Mouse (Mus musculus): Measurements from ENCODE around the gene Gucy2d. TPM values are rescaled to one million over a fixed set of nuclear protein-coding genes. Genes with fewer than 3 reads are reported as not detected.

Gucy2d gene
- polyA plus RNA-seq, 1 experiment from 2014 or later, result not detected

DNA sequence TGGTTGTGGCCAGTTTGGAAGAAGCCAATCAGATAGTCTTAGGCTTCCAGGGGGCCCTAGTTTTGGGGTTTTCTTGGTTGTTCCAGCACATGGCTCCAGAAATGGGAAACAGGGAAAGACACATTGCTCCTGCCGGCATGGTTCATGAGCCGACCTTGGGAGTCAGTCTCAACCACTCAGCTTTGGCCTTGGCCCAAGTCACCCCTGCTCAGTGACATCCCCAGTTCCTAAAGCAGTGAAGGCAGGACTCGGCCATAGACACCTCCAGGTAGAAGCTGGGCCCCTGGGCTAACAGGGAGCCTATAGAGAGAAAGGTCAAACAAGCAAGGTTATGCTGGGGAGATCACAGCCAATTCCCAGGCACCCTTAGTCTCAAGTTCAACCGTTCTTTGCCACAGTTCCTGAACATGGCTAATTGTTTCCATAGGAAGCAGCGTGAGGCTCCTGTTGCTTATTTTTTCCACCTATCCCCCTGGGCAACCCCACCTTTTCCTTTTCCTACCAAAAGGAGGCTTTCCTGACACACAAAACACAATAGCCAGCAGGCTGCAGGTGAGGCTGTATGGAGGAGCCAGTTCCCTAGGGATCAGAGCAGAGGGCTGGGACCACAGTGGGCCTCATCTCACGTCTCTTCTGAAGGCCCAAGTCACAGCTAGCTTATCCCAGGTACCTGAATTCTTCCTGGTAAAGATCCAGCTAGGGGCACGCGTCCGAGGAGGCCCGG, 14.3 kb downstream of the Gucy2d start:
- Histone ChIP-seq H3K9ac (no peak overlapping the region), H3K4me2 (no peak overlapping the region), H3K27me3 (replicated peaks) (no peaks in the 10 kb centered on the region), H3K4me1 (no peaks in the 10 kb centered on the region), H3K36me3 (replicated peaks) (no peaks in the 10 kb centered on the region), H3K4me3 (no peak overlapping the region), H3K9me3 (no peaks in the 10 kb centered on the region), H3K27ac (no peak overlapping the region)
- ATAC-seq (replicated peaks), result no peak
- WGBS, result 77% methylated on average over 10 of the region's 10 CpGs

DNA sequence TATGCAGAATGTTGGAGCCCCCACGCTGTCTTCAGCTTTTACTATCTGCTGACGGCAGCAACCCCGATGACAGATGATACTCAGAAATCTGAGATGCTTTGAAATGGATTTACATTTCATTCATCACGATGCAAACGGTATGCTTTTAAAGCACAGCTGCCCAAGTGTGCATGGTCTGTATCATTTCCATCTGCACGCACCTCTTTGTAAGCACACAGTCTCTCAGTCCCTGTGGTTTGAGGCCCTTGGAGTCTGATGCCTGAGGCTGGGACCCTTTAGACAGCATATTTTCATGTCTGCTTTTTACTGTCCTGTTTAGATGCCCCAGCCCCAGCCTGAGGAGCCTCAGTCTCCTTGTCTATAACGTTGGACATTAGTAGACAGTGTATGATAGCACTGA, 20.1 kb downstream of the Gucy2d start:
- Histone ChIP-seq H3K4me2 (no peak overlapping the region), H3K4me3 (no peak overlapping the region), H3K27ac (no peak overlapping the region), H3K9me3 (no peaks in the 10 kb centered on the region), H3K4me1 (no peaks in the 10 kb centered on the region), H3K36me3 (replicated peaks) (no peaks in the 10 kb centered on the region), H3K9ac (no peak overlapping the region), H3K27me3 (replicated peaks) (no peaks in the 10 kb centered on the region)
- ATAC-seq (replicated peaks), result no peak
- WGBS, result 69% methylated on average over 7 of the region's 7 CpGs

DNA sequence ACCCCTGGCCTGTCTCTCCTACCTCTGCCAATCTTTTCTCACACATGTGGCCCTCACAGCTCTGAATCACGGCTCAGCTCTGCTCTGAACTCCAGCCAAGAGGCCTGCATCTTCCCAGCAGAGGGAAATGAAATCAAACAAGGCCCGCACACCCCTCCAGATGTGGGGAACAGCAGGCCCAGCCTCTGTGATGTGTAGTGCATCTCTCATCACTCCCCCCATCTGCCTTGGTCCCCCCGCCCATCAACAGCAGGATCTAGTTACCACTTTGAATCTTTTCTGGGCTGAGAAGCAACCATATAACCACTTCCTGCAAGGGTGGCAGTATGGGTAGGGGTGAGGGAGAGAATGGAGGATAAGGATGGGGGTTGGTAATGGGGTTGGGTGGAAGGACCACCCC, 28.9 kb downstream of the Gucy2d start:
- H3K36me3 ChIP-seq (replicated peaks), result no peaks in the 10 kb centered on the region
- no peak overlapping the region for H3K9ac ChIP-seq
- no peak overlapping the region for H3K4me2 ChIP-seq
- no peak for ATAC-seq (replicated peaks)
- 76% methylated on average over 3 of the region's 3 CpGs for WGBS
- H3K27me3 ChIP-seq (replicated peaks), result no peaks in the 10 kb centered on the region
- H3K4me3 ChIP-seq, result no peak overlapping the region
- no peaks in the 10 kb centered on the region for H3K9me3 ChIP-seq
- H3K4me1 ChIP-seq, result no peaks in the 10 kb centered on the region
- no peak overlapping the region for H3K27ac ChIP-seq

DNA sequence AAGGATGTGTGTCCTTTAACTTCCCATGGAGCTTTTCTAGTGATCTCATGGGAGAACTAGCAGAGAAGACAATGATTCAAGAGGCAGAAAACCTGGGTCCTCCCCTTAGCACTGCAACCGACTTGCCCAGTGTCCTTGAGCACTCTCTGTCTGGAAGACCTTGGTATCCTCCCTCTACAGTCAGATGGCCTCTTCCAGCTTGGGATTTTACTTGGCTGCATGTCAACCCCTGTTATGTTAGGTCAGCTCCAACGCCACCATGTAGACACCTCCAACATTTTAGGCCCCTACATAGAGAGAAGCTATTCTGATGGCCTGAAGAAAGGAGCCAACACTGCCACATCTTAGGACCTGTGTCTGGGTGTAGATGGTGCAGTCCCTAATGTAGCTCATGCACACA, 32.3 kb downstream of the Gucy2d start:
- no peaks in the 10 kb centered on the region for H3K4me1 ChIP-seq
- no peaks in the 10 kb centered on the region for H3K9me3 ChIP-seq
- WGBS, result 89% methylated on average over 2 of the region's 2 CpGs
- no peak overlapping the region for H3K4me3 ChIP-seq
- H3K9ac ChIP-seq, result no peak overlapping the region
- no peak overlapping the region for H3K27ac ChIP-seq
- ATAC-seq (replicated peaks), result no peak
- no peak overlapping the region for H3K4me2 ChIP-seq
- H3K36me3 ChIP-seq (replicated peaks), result no peaks in the 10 kb centered on the region
- no peaks in the 10 kb centered on the region for H3K27me3 ChIP-seq (replicated peaks)

DNA sequence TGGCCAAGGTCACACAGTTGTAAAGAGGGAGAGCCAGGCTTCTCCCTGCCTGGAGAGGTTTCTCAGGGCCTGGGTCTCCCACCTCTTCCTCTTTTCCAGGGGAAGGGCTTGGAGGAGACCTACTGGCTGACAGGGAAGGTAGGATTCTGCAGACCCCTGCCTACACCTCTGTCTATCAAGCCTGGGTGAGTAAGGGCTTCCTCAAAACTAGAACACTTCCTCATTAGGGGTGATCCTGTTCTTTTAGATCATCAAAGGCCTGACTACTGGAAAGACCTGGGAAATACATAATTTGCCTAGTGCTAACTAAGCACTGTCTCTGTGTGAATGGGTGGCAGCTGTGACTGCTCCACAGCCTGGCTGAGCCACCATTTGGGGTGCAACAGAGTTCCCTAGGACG, 34.3 kb downstream of the Gucy2d start:
- H3K9ac ChIP-seq, result no peak overlapping the region
- no peaks in the 10 kb centered on the region for H3K4me1 ChIP-seq
- no peak overlapping the region for H3K27ac ChIP-seq
- WGBS, result 87% methylated on average over 1 of the region's 1 CpGs
- H3K9me3 ChIP-seq, result no peaks in the 10 kb centered on the region
- ATAC-seq (replicated peaks), result no peak
- H3K36me3 ChIP-seq (replicated peaks), result no peaks in the 10 kb centered on the region
- no peak overlapping the region for H3K4me2 ChIP-seq
- H3K27me3 ChIP-seq (replicated peaks), result 0 out of 2 replicates have a peak, but pooled peaks cover 3% of the 10 kb centered on the region
- H3K4me3 ChIP-seq, result no peak overlapping the region

DNA sequence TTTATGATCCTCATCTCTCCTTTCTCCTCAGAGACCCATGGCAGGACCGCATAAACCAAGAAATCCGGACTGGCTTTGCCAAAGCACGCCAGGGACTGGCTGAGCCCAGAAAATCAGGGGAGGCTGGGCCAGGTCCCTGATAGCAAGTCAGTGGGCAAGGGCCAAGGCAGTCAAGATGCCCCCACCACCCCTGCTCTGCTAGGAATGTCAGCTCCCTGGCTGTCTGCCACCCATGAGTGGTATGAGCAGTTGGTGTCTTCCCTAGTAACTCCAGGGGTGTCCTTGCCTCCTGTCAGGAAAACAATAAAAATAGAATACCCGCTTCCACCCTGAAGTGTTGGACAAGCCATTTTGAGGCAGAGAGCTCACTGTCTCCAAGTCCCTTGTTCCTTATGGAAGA, 36.9 kb downstream of the Gucy2d start:
- H3K36me3 ChIP-seq (replicated peaks), result no peaks in the 10 kb centered on the region
- H3K9ac ChIP-seq, result no peak overlapping the region
- H3K4me3 ChIP-seq, result no peak overlapping the region
- ATAC-seq (replicated peaks), result no peak
- H3K4me1 ChIP-seq, result no peaks in the 10 kb centered on the region
- 0 out of 2 replicates have a peak, but pooled peaks cover 4% of the 10 kb centered on the region for H3K27me3 ChIP-seq (replicated peaks)
- H3K27ac ChIP-seq, result no peak overlapping the region
- 91% methylated on average over 4 of the region's 4 CpGs for WGBS
- H3K4me2 ChIP-seq, result no peak overlapping the region
- no peaks in the 10 kb centered on the region for H3K9me3 ChIP-seq

DNA sequence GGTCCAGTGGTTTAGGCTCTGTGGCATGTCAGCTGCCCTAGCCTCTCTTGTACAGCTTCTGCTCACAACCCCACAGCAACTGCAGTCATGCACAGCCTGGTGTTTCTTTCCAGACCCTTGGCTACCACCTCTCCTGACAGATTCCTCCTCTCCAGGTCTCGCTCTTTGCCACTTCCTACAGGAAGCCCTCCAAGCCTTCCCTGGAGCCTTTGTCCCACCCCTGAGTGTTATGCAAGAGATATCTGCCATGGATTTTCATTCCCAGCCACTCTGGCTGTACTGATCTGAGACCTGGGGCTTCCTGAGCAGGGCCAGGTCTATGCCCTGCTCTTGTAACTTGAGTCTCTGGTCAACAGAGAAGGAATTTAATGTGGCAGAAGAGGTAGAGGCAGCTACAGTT, 40.3 kb downstream of the Gucy2d start:
- WGBS, result 92% methylated on average over 1 of the region's 1 CpGs
- Histone ChIP-seq H3K4me1 (peaks cover 3% of the 10 kb centered on the region; the same call in 1 of the 2 replicates), H3K9me3 (no peaks in the 10 kb centered on the region), H3K9ac (no peak overlapping the region), H3K4me3 (no peak overlapping the region), H3K36me3 (replicated peaks) (no peaks in the 10 kb centered on the region), H3K4me2 (no peak overlapping the region), H3K27me3 (replicated peaks) (0 out of 2 replicates have a peak, but pooled peaks cover 4% of the 10 kb centered on the region), H3K27ac (no peak overlapping the region)
- ATAC-seq (replicated peaks), result no peak

DNA sequence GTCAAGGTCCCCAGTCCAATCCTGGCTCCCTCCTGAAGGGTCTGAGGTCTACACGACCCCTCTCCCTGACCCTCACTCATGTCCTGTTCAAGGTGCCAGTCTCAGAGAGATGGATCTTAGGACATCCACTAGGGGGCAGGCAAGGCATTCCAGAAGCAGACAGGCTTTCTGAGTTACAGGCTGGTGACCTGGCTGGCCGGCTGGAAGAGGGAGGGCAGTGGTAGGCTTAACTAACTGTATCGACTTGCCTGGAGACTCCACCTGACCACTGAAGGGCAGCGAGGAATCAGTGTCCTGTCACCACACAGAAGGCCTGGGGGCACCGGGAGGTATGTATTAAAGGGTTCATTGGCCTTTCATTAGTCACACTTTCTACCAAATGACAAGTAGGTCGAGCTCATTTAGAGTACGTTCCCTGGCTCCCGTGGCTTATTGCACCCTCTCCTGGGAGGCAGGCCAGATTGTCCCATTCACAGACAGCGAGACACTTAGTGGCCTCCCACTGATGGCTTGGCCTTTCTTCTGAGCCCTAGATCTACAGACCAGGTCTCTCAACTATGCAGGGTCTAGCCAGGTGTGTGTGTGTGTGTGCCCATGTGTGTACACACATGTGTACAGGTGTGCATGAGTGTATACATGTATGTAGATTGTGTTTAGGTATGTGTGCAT, 41.0 kb downstream of the Gucy2d start:
- Histone ChIP-seq H3K4me3 (no peak overlapping the region), H3K27ac (no peak overlapping the region), H3K36me3 (replicated peaks) (no peaks in the 10 kb centered on the region), H3K27me3 (replicated peaks) (0 out of 2 replicates have a peak, but pooled peaks cover 4% of the 10 kb centered on the region), H3K9ac (no peak overlapping the region), H3K9me3 (no peaks in the 10 kb centered on the region), H3K4me1 (peaks cover 3% of the 10 kb centered on the region; the same call in 1 of the 2 replicates), H3K4me2 (no peak overlapping the region)
- peak; percentile 77 for ATAC-seq (replicated peaks)
- 11% methylated on average over 9 of the region's 9 CpGs for WGBS

DNA sequence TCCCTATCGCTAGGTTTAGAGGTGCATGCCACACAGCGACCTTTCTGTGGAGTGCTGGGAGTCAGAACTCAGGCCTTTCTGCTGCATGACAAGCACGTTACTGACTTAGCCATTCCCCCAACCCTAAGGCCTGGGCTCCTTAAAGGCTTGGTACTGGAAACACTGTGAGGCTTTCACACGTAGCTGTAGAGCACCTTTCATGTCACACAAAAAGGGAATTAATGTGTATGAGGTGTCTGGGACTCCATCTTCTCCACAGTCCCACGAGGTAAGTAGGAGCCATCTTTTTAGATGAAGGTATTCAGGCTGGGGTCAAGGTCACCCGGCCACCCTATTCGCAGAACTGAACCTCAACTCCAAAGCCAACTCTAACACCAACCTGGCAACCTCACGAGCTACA, 41.6 kb downstream of the Gucy2d start:
- no peak overlapping the region for H3K27ac ChIP-seq
- H3K36me3 ChIP-seq (replicated peaks), result no peaks in the 10 kb centered on the region
- no peak for ATAC-seq (replicated peaks)
- no peaks in the 10 kb centered on the region for H3K9me3 ChIP-seq
- WGBS, result 79% methylated on average over 8 of the region's 8 CpGs
- no peak overlapping the region for H3K4me3 ChIP-seq
- 0 out of 2 replicates have a peak, but pooled peaks cover 4% of the 10 kb centered on the region for H3K27me3 ChIP-seq (replicated peaks)
- H3K4me2 ChIP-seq, result no peak overlapping the region
- H3K9ac ChIP-seq, result no peak overlapping the region
- H3K4me1 ChIP-seq, result peaks cover 3% of the 10 kb centered on the region; the same call in 1 of the 2 replicates

DNA sequence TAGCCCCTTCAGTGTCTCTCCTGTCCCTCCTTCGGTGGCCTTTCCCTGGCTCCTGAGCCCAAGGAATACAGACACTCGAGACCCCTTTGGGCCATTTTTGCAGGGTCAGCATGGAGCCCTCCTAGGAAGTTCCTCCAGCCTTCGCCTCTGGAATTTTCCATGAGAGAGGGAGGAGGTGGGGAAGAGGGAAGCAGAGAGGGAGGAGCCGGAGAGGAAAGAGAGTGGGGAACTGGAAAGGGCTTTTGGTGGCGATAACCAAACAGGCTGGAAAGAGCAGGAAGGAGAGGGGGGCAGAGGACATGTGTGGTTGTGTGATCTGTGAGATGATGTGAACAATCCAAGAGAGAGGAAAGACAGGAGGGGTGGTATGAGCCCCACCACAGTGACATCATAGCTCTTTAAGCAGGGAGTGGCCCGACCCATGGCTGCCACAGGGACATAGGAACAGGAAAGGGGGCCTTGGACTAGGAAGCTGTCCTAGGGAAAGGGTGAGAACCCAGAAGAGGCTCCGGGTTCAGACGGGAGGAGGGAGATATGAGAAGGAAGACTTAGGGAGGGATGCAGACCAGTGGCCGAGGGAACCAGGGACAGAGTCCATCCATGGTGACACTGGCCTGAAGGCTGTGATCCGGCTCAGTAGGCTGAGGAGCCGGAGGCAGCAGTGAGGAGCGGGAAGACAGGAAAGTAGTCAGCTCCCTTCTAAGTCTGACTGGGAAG, 42.5 kb downstream of the Gucy2d start:
- H3K4me1 ChIP-seq, result peaks cover 3% of the 10 kb centered on the region; the same call in 1 of the 2 replicates
- H3K27ac ChIP-seq, result no peak overlapping the region
- no peaks in the 10 kb centered on the region for H3K9me3 ChIP-seq
- no peak overlapping the region for H3K4me2 ChIP-seq
- WGBS, result 58% methylated on average over 12 of the region's 12 CpGs
- ATAC-seq (replicated peaks), result no peak
- H3K36me3 ChIP-seq (replicated peaks), result no peaks in the 10 kb centered on the region
- H3K9ac ChIP-seq, result no peak overlapping the region
- 0 out of 2 replicates have a peak, but pooled peaks cover 4% of the 10 kb centered on the region for H3K27me3 ChIP-seq (replicated peaks)
- no peak overlapping the region for H3K4me3 ChIP-seq

DNA sequence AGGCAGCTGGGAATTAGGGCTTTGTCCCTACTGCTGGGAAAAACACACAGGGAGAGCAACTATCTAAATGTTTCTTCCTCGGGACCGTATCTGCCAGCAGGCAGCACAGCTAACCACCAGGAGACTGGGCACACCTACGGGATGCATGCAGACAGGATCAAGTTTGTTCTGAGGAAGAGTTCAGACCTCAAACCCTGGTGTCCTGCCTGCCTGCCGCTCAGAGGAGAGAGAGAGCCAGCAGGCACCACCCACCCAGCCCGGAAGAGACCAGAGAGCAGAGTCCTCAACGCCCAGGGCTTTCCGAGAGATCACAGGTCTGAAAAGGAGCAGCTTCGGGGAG, 43.0 kb downstream of the Gucy2d start:
- 38% methylated on average over 8 of the region's 8 CpGs for WGBS
- H3K27me3 ChIP-seq (replicated peaks), result 0 out of 2 replicates have a peak, but pooled peaks cover 4% of the 10 kb centered on the region
- no peak for ATAC-seq (replicated peaks)
- no peak overlapping the region for H3K4me3 ChIP-seq
- no peak overlapping the region for H3K4me2 ChIP-seq
- peaks cover 3% of the 10 kb centered on the region; the same call in 1 of the 2 replicates for H3K4me1 ChIP-seq
- no peaks in the 10 kb centered on the region for H3K9me3 ChIP-seq
- H3K36me3 ChIP-seq (replicated peaks), result no peaks in the 10 kb centered on the region
- H3K27ac ChIP-seq, result no peak overlapping the region
- H3K9ac ChIP-seq, result no peak overlapping the region

DNA sequence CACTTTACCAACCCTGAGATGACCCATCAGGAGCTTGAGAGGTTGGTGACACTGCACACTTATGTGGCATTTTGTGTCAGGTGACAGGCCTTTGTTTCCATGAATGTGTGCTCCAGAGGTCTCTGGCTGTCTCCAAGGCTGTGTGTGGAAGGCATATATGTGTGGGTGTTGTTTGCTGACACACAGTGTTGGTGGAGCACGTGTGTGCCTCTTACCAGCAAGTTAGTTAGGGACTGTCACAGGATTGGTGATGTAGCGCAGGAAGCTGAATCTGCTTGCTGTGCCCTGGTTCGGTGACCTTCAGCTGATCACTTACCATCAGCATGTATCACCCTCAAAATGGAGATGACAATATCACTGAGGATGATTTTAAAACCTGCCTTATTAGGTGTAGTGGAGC, 44.7 kb downstream of the Gucy2d start:
- Histone ChIP-seq H3K9me3 (no peaks in the 10 kb centered on the region), H3K27me3 (replicated peaks) (no peaks in the 10 kb centered on the region; the same call in 1 of the 2 replicates), H3K4me2 (no peak overlapping the region), H3K4me1 (peaks cover 12% of the 10 kb centered on the region), H3K9ac (no peak overlapping the region), H3K4me3 (no peak overlapping the region), H3K36me3 (replicated peaks) (no peaks in the 10 kb centered on the region), H3K27ac (no peak overlapping the region)
- ATAC-seq (replicated peaks), result no peak
- 87% methylated on average over 3 of the region's 3 CpGs for WGBS
